Mouse (Mus musculus): ENCODE data around the gene Palm2.

The Palm2 gene

GRCm38 (mm10) chr4:57672996-57673906 is 239.2 kb downstream of the Palm2 start:
- peak; percentile 85 to 91 for DNase-seq

- no peak for DNase-seq
Measured at GRCm38 (mm10) chr4:57674351-57674750, 240.3 kb downstream of the Palm2 start.

- DNase-seq = no peak
Measured at GRCm38 (mm10) chr4:57675387-57675786, 241.3 kb downstream of the Palm2 start.

- DNase-seq = no peak
Measured at GRCm38 (mm10) chr4:57677916-57678315, 243.9 kb downstream of the Palm2 start.

GRCm38 (mm10) chr4:57678991-57679457 is 245.0 kb downstream of the Palm2 start:
- no peak for DNase-seq

GRCm38 (mm10) chr4:57680186-57680585 is 246.1 kb downstream of the Palm2 start:
- no peak for DNase-seq

GRCm38 (mm10) chr4:57681511-57681910 is 247.5 kb downstream of the Palm2 start:
- peak; percentile 55 to 61 for DNase-seq

GRCm38 (mm10) chr4:57682341-57682740 is 248.3 kb downstream of the Palm2 start:
- no peak for DNase-seq

- DNase-seq = no peak
Measured at GRCm38 (mm10) chr4:57682944-57683343, 248.9 kb downstream of the Palm2 start.

- no peak for DNase-seq
Measured at GRCm38 (mm10) chr4:57684676-57685215, 250.7 kb downstream of the Palm2 start.

- DNase-seq = no peak
Measured at GRCm38 (mm10) chr4:57686736-57687135, 252.7 kb downstream of the Palm2 start.

- no peak for DNase-seq
Measured at GRCm38 (mm10) chr4:57687583-57687982, 253.5 kb downstream of the Palm2 start.

- DNase-seq = no peak
Measured at GRCm38 (mm10) chr4:57688131-57688530, 254.1 kb downstream of the Palm2 start.

- DNase-seq = no peak
Measured at GRCm38 (mm10) chr4:57690001-57690400, 256.0 kb downstream of the Palm2 start.

- no peak for DNase-seq
Measured at GRCm38 (mm10) chr4:57690805-57691204, 256.8 kb downstream of the Palm2 start.

- DNase-seq = no peak
Measured at GRCm38 (mm10) chr4:57694356-57695136, 260.5 kb downstream of the Palm2 start.

GRCm38 (mm10) chr4:57696955-57697354 is 262.9 kb downstream of the Palm2 start:
- DNase-seq = no peak

- no peak for DNase-seq
Measured at GRCm38 (mm10) chr4:57697918-57698611, 264.0 kb downstream of the Palm2 start.

- no peak for DNase-seq
Measured at GRCm38 (mm10) chr4:57701576-57701975, 267.5 kb downstream of the Palm2 start.

- no peak for DNase-seq
Measured at GRCm38 (mm10) chr4:57703574-57704470, 269.8 kb downstream of the Palm2 start.

GRCm38 (mm10) chr4:57704575-57704974 is 270.5 kb downstream of the Palm2 start:
- DNase-seq = no peak

GRCm38 (mm10) chr4:57715849-57716248 is 281.8 kb downstream of the Palm2 start:
- DNase-seq = no peak

All from cerebellum, adult 18-20 months (tissue).